Mouse (Mus musculus) MEL (cell line): ENCODE data around the gene Ddost.
"Not testable (repeated sequence)": the region's sequence is repeated elsewhere in the genome, so short reads cannot be mapped to it uniquely, and the experiment has no call there.

Experiments
- CTCF ChIP-seq, 3 experiments: IDR thresholded peaks in 2 of 3; conservative IDR thresholded peaks in 1 of 3; 2 replicates each; pipeline ENCODE4 v1.5.1; 2011 to 2012; ENCODE audit warnings: low read length in 3 of 3, low read depth in 2 of 3, mild to moderate bottlenecking in 2 of 3, improper control_type of control experiment in 1 of 3, inconsistent platforms in 1 of 3, mixed read lengths in 1 of 3, moderate library complexity in 1 of 3; ENCODE audit not compliant: control insufficient read depth in 1 of 3, insufficient read depth in 1 of 3, poor library complexity in 1 of 3, severe bottlenecking in 1 of 3
- EP300 ChIP-seq, 2 experiments: IDR thresholded peaks; 2 replicates each; pipeline ENCODE4 v1.6.1; 2011; ENCODE audit warnings: improper control_type of control experiment in 2 of 2, low read length in 2 of 2, low read depth in 1 of 2, mild to moderate bottlenecking in 1 of 2
- GABPA ChIP-seq: IDR thresholded peaks from 2 replicates; pipeline ENCODE4 v1.6.1; 2012; ENCODE audit warnings: low read depth, mild to moderate bottlenecking, inconsistent platforms, low read length, improper control_type of control experiment, moderate library complexity
- JUND ChIP-seq: IDR thresholded peaks from 2 replicates; pipeline ENCODE4 v1.6.1; 2011; ENCODE audit warnings: low read depth, mild to moderate bottlenecking, improper control_type of control experiment, low read length
- KAT2A ChIP-seq: conservative IDR thresholded peaks from 2 replicates; pipeline ENCODE4 v1.6.1; 2012; ENCODE audit warnings: low read depth, low read length, improper control_type of control experiment, inconsistent platforms
- MAX ChIP-seq: IDR thresholded peaks from 2 replicates; pipeline ENCODE4 v1.6.1; 2011; ENCODE audit warnings: low read length, improper control_type of control experiment
- NELFE ChIP-seq: IDR thresholded peaks from 2 replicates; pipeline ENCODE4 v1.6.1; 2011; ENCODE audit warnings: low read depth, low read length, improper control_type of control experiment
- POLR2A ChIP-seq, 2 experiments: IDR thresholded peaks; 2 replicates each; pipeline ENCODE4 v1.6.1; 2011 to 2012; ENCODE audit warnings: low read length in 2 of 2, mild to moderate bottlenecking in 2 of 2, control low read depth in 1 of 2, improper control_type of control experiment in 1 of 2, low read depth in 1 of 2, moderate library complexity in 1 of 2; ENCODE audit not compliant: control insufficient read depth in 1 of 2, insufficient read depth in 1 of 2, poor library complexity in 1 of 2
- POLR2AphosphoS2 ChIP-seq: IDR thresholded peaks from 2 replicates; pipeline ENCODE4 v1.6.1; 2011; ENCODE audit warnings: low read length, improper control_type of control experiment
- POLR2AphosphoS5 ChIP-seq: IDR thresholded peaks from 2 replicates; pipeline ENCODE4 v1.6.1; 2012; ENCODE audit warnings: low read depth, borderline replicate concordance, mild to moderate bottlenecking, inconsistent platforms, low read length, moderate library complexity, mixed read lengths
- SIN3A ChIP-seq: IDR thresholded peaks from 2 replicates; pipeline ENCODE4 v1.6.1; 2012; ENCODE audit warnings: low read length, improper control_type of control experiment, inconsistent platforms
- SMC3 ChIP-seq: IDR thresholded peaks from 2 replicates; pipeline ENCODE4 v1.6.1; 2011; ENCODE audit warnings: low read depth, low read length, improper control_type of control experiment
- USF1 ChIP-seq: IDR thresholded peaks from 2 replicates; pipeline ENCODE4 v1.6.1; 2014; ENCODE audit warnings: low read depth, mild to moderate bottlenecking, inconsistent platforms, low read length, improper control_type of control experiment, moderate library complexity

DNA sequence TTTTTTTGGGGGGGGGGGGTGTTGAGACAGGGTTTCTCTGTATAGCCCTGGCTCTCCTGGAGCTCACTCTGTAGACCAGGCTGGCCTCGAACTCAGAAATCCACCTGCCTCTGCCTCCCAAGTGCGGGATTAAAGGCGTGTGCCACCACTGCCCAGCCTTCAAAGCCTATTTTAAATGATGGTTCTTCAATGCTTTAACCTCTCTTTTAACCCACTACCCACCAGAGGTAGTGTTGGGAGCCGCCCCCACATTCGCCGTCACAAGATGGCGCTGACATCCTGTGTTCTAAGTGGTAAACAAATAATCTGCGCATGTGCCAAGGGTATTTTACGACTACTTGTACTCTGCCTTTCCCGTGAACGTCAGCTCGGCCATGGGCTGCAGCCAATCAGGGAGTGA, 22.6 kb downstream of the Ddost start:
- TF ChIP-seq KAT2A; POLR2A (IDR thresholded peaks at IDR 0.05; ENCODE audit: control insufficient read depth in 1 of 2, insufficient read depth in 1 of 2, low read depth in 1 of 2, low read length in 2 of 2, poor library complexity in 1 of 2); CTCF (IDR thresholded peaks at IDR 0.05 in 2 of 3, conservative IDR thresholded peaks at IDR 0.05 in 1 of 3; ENCODE audit: control insufficient read depth in 1 of 3, insufficient read depth in 1 of 3, low read depth in 2 of 3, low read length in 3 of 3, poor library complexity in 1 of 3, severe bottlenecking in 1 of 3); POLR2AphosphoS5; JUND; POLR2AphosphoS2; MAX; SMC3; USF1; GABPA; SIN3A; NELFE; EP300 (IDR thresholded peaks at IDR 0.05; ENCODE audit: low read depth in 1 of 2, low read length in 2 of 2): not testable (repeated sequence)
